Mouse (Mus musculus) midbrain, postnatal 0 days (tissue): ENCODE results near the gene Pprc1. TPM values are rescaled to one million over a fixed set of nuclear protein-coding genes. Genes with fewer than 3 reads are reported as not detected.
A peak's percentile ranks its signal among the peaks of the same experiment; 100 is the strongest.

Experiments
- ATAC-seq: fragments of 200-750 bp; cut with Nextera tagmentation; 2 replicates; pipeline ENCODE4 v1.8.0; 2017; ENCODE audit warnings: moderate number of reproducible peaks, mild to moderate bottlenecking, moderate TSS enrichment, moderate library complexity; ENCODE audit not compliant: low FRiP score
- DNase-seq: peaks from one replicate; pipeline ENCODE4 v3.0.0-alpha.2; 2015; ENCODE audit warnings: low spot score
- H3K27ac ChIP-seq: fragments of 300-500 bp; sonication (generic); 2 replicates; pipeline ENCODE4 v1.5.1; 2014; ENCODE audit warnings: low read depth, mild to moderate bottlenecking, low read length, mixed read lengths
- H3K27me3 ChIP-seq: fragments of 300-500 bp; sonication (generic); 2 replicates; pipeline ENCODE4 v1.6.1; 2014; ENCODE audit warnings: low read length, control low read depth, mixed read lengths; ENCODE audit not compliant: insufficient read depth
- H3K36me3 ChIP-seq: fragments of 300-500 bp; sonication (generic); 2 replicates; pipeline ENCODE4 v1.6.1; 2014; ENCODE audit warnings: low read length, control low read depth, mixed read lengths; ENCODE audit not compliant: insufficient read depth
- H3K4me1 ChIP-seq: fragments of 300-500 bp; sonication (generic); 2 replicates; pipeline ENCODE4 v1.6.1; 2014; ENCODE audit warnings: mild to moderate bottlenecking, control low read depth, antibody characterized with exemption, low read length, mixed read lengths; ENCODE audit not compliant: insufficient read depth
- H3K4me2 ChIP-seq: fragments of 300-500 bp; sonication (generic); 2 replicates; pipeline ENCODE4 v1.6.1; 2014; ENCODE audit warnings: low read depth, mild to moderate bottlenecking, low read length, mixed read lengths; ENCODE audit not compliant: poor library complexity, severe bottlenecking
- H3K4me3 ChIP-seq: fragments of 300-500 bp; sonication (generic); 2 replicates; pipeline ENCODE4 v1.5.1; 2014; ENCODE audit warnings: low read depth, mild to moderate bottlenecking, low read length, moderate library complexity
- H3K9ac ChIP-seq: fragments of 300-500 bp; sonication (generic); replicated peaks from 2 replicates; pipeline ENCODE4 v1.6.1; 2014; ENCODE audit warnings: mild to moderate bottlenecking, low read length, moderate library complexity, mixed read lengths; ENCODE audit not compliant: poor library complexity, severe bottlenecking
- H3K9me3 ChIP-seq: fragments of 300-500 bp; sonication (generic); 2 replicates; pipeline ENCODE4 v1.6.1; 2016; ENCODE audit warnings: low read length, control low read depth
- CTCF ChIP-seq: IDR thresholded peaks from 2 replicates; pipeline ENCODE4 v1.5.1; 2016; ENCODE audit warnings: antibody characterized with exemption, mild to moderate bottlenecking
- WGBS: fragments of 180-500 bp; shearing (Covaris S2); extraction: QIAGEN DNeasy Blood & Tissue Kit; methylation state at CpG from one replicate; pipeline ENCODE4 v1.1.7; 2014; 5-methylcytosine and 5-hydroxymethylcytosine counted together
- polyA plus RNA-seq: library from polyadenylated mRNA; unstranded; fragments of >200 nt; fragmentation: Nextera tagmentation; extraction: Ambion mirVana; gene quantifications from 2 replicates; pipeline ENCODE4 v1.2.1, GENCODE M21; 2015
- total RNA-seq: library from RNA; depleted of rRNA; stranded (reverse); fragments of >200 nt; gene quantifications from 2 replicates; pipeline ENCODE4 v1.2.3, GENCODE M21; 2014

The Pprc1 gene
- total and polyA plus RNA-seq, 2 experiments from 2014 or later = 8.8 to 10.4 TPM

- DNase-seq = no peak
- H3K4me2 ChIP-seq = no peak overlapping the region
- H3K4me3 ChIP-seq = no peak overlapping the region
- 45% methylated on average over 2 of the region's 2 CpGs for WGBS
- ATAC-seq = no peak
- H3K27me3 ChIP-seq = no peaks in the 10 kb centered on the region
- no peaks in the 10 kb centered on the region for H3K4me1 ChIP-seq
- no peaks in the 10 kb centered on the region for H3K36me3 ChIP-seq
- H3K9me3 ChIP-seq = no peaks in the 10 kb centered on the region
- H3K9ac ChIP-seq = no peak overlapping the region
- no peak overlapping the region for H3K27ac ChIP-seq
- no peak for TF ChIP-seq CTCF
Measured at GRCm38 (mm10) chr19:46016023-46016422, 28.7 kb upstream of the Pprc1 start.

- no peak for DNase-seq
- H3K9me3 ChIP-seq = no peaks in the 10 kb centered on the region
- no peaks in the 10 kb centered on the region for H3K36me3 ChIP-seq
- no peak overlapping the region for H3K9ac ChIP-seq
- 83% methylated on average over 6 of the region's 6 CpGs for WGBS
- no peaks in the 10 kb centered on the region for H3K4me1 ChIP-seq
- TF ChIP-seq CTCF = no peak
- no peak overlapping the region for H3K27ac ChIP-seq
- ATAC-seq = no peak
- H3K4me2 ChIP-seq = no peak overlapping the region
- no peak overlapping the region for H3K4me3 ChIP-seq
- no peaks in the 10 kb centered on the region for H3K27me3 ChIP-seq
Measured at GRCm38 (mm10) chr19:46024959-46025358, 19.7 kb upstream of the Pprc1 start.

- Histone ChIP-seq H3K27ac (no peak overlapping the region), H3K4me2 (no peak overlapping the region), H3K4me3 (no peak overlapping the region), H3K9ac (no peak overlapping the region), H3K27me3 (no peaks in the 10 kb centered on the region), H3K4me1 (no peaks in the 10 kb centered on the region), H3K9me3 (no peaks in the 10 kb centered on the region), H3K36me3 (peaks cover 4% of the 10 kb centered on the region)
- TF ChIP-seq CTCF = no peak
- no peak for DNase-seq
- ATAC-seq = no peak
- WGBS = 61% methylated on average over 8 of the region's 8 CpGs
Measured at GRCm38 (mm10) chr19:46026567-46026966, 18.1 kb upstream of the Pprc1 start.

GRCm38 (mm10) chr19:46028747-46029320 lies 15.9 kb upstream of the Pprc1 start:
- ATAC-seq (no peak), DNase-seq (no peak)
- Histone ChIP-seq H3K27me3 (no peaks in the 10 kb centered on the region), H3K4me1 (no peaks in the 10 kb centered on the region), H3K9ac (no peak overlapping the region), H3K9me3 (no peaks in the 10 kb centered on the region), H3K4me3 (no peak overlapping the region), H3K4me2 (no peak overlapping the region), H3K27ac (no peak overlapping the region), H3K36me3 (peaks cover 27% of the 10 kb centered on the region)
- TF ChIP-seq CTCF = peak; percentile 48
- 78% methylated on average over 11 of the region's 11 CpGs for WGBS

GRCm38 (mm10) chr19:46029652-46030051 lies 15.0 kb upstream of the Pprc1 start:
- no peak for TF ChIP-seq CTCF
- no peak for ATAC-seq
- no peak for DNase-seq
- H3K27ac ChIP-seq = no peak overlapping the region
- H3K4me3 ChIP-seq = no peak overlapping the region
- H3K27me3 ChIP-seq = no peaks in the 10 kb centered on the region
- 96% methylated on average over 1 of the region's 1 CpGs for WGBS
- H3K4me1 ChIP-seq = no peaks in the 10 kb centered on the region
- H3K4me2 ChIP-seq = no peak overlapping the region
- H3K9ac ChIP-seq = no peak overlapping the region
- no peaks in the 10 kb centered on the region for H3K9me3 ChIP-seq
- peaks cover 35% of the 10 kb centered on the region for H3K36me3 ChIP-seq

- peaks cover 42% of the 10 kb centered on the region for H3K36me3 ChIP-seq
- ATAC-seq = no peak
- 94% methylated on average over 10 of the region's 10 CpGs for WGBS
Measured at GRCm38 (mm10) chr19:46030196-46030983, 14.3 kb upstream of the Pprc1 start.

More at GRCm38 (mm10) chr19:46030196-46030983, 14.3 kb upstream of the Pprc1 start:
- Histone ChIP-seq H3K9ac (no peak overlapping the region), H3K27me3 (no peaks in the 10 kb centered on the region), H3K4me2 (no peak overlapping the region), H3K4me3 (no peak overlapping the region), H3K4me1 (no peaks in the 10 kb centered on the region), H3K9me3 (no peaks in the 10 kb centered on the region), H3K27ac (no peak overlapping the region)
- no peak for TF ChIP-seq CTCF
- DNase-seq = no peak
